Mouse (Mus musculus): ENCODE data around the gene Sept10. TPM values are rescaled to one million over a fixed set of nuclear protein-coding genes. Genes with fewer than 3 reads are reported as not detected.

The Sept10 gene
- polyA plus RNA-seq, 1 experiment, result 22.1 TPM

DNA sequence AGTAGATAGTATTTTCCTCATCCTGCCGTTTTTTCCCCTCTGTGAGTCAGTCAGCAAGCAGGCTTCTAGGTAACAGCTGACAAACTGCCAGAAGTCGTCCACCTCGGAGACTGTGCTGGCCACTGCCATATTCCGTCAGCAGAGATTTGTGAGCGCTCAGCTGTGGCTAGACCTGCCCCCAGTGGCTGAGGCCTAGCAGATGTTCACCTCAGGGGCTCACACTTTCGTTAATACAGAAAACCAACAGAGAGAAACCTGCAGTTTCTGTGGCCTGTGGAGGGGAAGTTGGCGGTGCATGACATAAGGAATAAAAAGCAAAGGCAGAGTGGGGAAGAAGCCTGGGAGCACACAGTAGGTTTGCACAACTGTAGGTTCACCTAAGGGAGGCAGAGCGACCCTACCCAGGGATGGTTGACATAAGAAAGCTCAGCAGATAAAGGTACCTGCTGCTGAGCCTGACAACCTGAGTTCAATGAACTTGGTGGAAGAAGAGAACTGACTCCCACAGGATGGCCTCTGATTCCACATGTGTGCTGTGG lies 32.0 kb upstream of the Sept10 start:
- no peak for TF ChIP-seq POLR2A (IDR thresholded peaks at IDR 0.05; ENCODE audit: borderline replicate concordance, extremely low read depth, insufficient read depth, insufficient read length, poor library complexity, severe bottlenecking)
- TF ChIP-seq CTCF (IDR thresholded peaks at IDR 0.05; ENCODE audit: borderline replicate concordance, extremely low read depth, insufficient read depth, insufficient read length), result no peak
- no peak for DNase-seq (ENCODE audit: low read depth)

DNA sequence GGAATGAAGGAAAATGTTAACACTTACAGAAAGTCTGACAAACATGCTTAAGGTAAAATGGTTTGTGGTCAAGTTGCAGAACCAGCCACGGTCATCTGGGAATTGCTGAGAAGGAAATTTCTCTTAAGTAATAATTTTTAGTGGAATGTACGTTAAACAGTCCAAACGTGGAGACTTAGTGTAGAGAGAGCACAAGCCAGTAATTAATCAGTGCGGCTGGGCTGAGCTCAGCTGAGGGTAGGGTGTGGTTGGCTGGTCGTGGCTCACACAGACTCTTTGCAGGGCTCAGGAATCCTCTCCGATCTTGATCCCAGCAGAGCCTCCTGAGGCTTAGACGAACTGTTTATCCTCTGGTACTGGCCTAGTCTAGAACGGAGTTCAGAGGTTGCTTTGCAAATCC lies 30.7 kb upstream of the Sept10 start:
- DNase-seq (ENCODE audit: low read depth), result no peak

GRCm38 (mm10) chr10:59251980-59252379 lies 30.3 kb upstream of the Sept10 start:
- TF ChIP-seq CTCF (IDR thresholded peaks at IDR 0.05; ENCODE audit: borderline replicate concordance, extremely low read depth, insufficient read depth, insufficient read length) (no peak), POLR2A (IDR thresholded peaks at IDR 0.05; ENCODE audit: borderline replicate concordance, extremely low read depth, insufficient read depth, insufficient read length, poor library complexity, severe bottlenecking) (no peak)
- DNase-seq (ENCODE audit: low read depth), result no peak

More for the DNA sequence above, 30.7 kb upstream of the Sept10 start:
- no peak for TF ChIP-seq POLR2A (IDR thresholded peaks at IDR 0.05; ENCODE audit: borderline replicate concordance, extremely low read depth, insufficient read depth, insufficient read length, poor library complexity, severe bottlenecking)
- no peak for TF ChIP-seq CTCF (IDR thresholded peaks at IDR 0.05; ENCODE audit: borderline replicate concordance, extremely low read depth, insufficient read depth, insufficient read length)

DNA sequence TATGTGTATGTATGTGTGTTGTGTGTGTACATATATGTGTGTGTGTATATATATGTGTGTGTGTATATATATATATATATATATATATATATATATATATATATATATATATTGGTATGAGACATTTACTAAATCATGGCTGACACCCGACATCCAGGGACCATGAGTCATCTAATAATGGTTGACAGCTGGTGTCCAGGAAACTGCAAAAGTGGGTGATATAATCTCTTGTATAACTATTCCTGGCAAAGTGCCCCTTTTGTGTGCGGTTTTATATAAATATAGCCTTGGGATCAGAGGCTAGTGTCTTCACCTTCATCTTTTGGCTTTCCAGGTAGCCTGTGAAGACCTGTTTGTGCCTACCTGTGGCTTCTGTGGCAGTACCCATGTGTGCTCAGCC lies 29.0 kb upstream of the Sept10 start:
- DNase-seq (ENCODE audit: low read depth), result no peak

DNA sequence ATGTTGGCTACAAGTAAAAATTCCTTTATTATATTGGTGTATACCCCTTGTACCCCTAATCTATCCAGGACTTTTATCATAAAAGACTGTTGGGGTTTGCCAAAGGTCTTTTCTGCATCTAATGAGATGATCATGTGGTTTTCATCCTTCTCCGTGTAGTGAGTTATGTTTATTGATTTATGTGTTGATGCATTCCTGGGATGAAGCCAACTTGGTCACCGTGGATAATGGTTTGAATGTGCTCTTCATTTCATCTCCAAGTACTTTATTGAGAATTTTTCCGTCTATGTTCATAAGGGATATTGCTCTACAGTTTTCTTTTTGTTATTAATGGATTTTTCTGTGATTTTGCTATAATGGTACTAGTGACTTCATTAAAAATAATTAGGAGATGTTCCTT lies 27.9 kb upstream of the Sept10 start:
- DNase-seq (ENCODE audit: low read depth), result no peak

More for the DNA sequence above, 29.0 kb upstream of the Sept10 start:
- no peak for TF ChIP-seq POLR2A (IDR thresholded peaks at IDR 0.05; ENCODE audit: borderline replicate concordance, extremely low read depth, insufficient read depth, insufficient read length, poor library complexity, severe bottlenecking)
- TF ChIP-seq CTCF (IDR thresholded peaks at IDR 0.05; ENCODE audit: borderline replicate concordance, extremely low read depth, insufficient read depth, insufficient read length), result no peak

DNA sequence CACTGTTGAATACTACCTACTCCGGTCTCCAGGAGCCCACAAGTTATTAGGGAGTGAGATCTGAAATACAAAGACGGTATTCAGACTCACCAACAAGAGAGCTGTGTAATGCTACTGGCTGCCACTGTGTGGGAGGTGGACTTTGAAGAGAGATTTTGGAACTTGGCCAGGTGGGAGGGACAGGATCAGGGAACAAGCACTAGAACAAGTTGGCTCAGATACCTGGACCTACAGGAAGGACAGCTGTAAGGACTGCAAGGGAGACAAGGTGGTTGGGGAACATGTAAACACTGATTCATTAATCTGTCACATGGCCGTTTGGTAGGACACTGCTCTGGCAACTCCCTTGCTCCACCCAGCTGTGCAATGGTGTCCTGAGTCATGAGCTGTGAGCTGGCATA lies 19.5 kb upstream of the Sept10 start:
- TF ChIP-seq CTCF (IDR thresholded peaks at IDR 0.05; ENCODE audit: borderline replicate concordance, extremely low read depth, insufficient read depth, insufficient read length) (no peak), POLR2A (IDR thresholded peaks at IDR 0.05; ENCODE audit: borderline replicate concordance, extremely low read depth, insufficient read depth, insufficient read length, poor library complexity, severe bottlenecking) (no peak)
- peak; percentile 73 for DNase-seq (ENCODE audit: low read depth)

More for the DNA sequence above, 27.9 kb upstream of the Sept10 start:
- TF ChIP-seq POLR2A (IDR thresholded peaks at IDR 0.05; ENCODE audit: borderline replicate concordance, extremely low read depth, insufficient read depth, insufficient read length, poor library complexity, severe bottlenecking) (no peak), CTCF (IDR thresholded peaks at IDR 0.05; ENCODE audit: borderline replicate concordance, extremely low read depth, insufficient read depth, insufficient read length) (no peak)

- no peak for DNase-seq (ENCODE audit: low read depth)
- TF ChIP-seq POLR2A (IDR thresholded peaks at IDR 0.05; ENCODE audit: borderline replicate concordance, extremely low read depth, insufficient read depth, insufficient read length, poor library complexity, severe bottlenecking), result no peak
- no peak for TF ChIP-seq CTCF (IDR thresholded peaks at IDR 0.05; ENCODE audit: borderline replicate concordance, extremely low read depth, insufficient read depth, insufficient read length)
These were observed 16.1 kb upstream of the Sept10 start for GRCm38 (mm10) chr10:59237757-59238156.

DNA sequence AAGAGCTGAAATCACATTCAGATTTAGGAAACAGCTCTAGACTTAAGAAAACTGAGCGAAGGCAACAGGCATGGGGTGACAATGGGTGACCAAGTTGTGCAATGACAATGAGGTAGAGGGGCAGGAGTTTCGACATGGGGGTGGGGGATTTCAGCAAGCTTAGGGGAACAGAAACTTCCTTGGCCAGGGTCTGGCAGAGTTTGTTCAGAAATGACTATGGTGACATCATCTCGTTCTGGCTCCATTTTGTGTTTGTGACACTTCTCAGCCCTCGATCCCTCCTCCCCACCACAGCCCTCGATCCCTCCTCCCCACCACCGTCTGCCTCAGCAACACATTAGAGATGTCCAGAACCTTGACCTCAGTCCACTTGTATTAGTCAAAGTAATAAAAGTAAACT lies 14.8 kb upstream of the Sept10 start:
- no peak for DNase-seq (ENCODE audit: low read depth)
- TF ChIP-seq CTCF (IDR thresholded peaks at IDR 0.05; ENCODE audit: borderline replicate concordance, extremely low read depth, insufficient read depth, insufficient read length), result no peak
- no peak for TF ChIP-seq POLR2A (IDR thresholded peaks at IDR 0.05; ENCODE audit: borderline replicate concordance, extremely low read depth, insufficient read depth, insufficient read length, poor library complexity, severe bottlenecking)

GRCm38 (mm10) chr10:59235847-59236246 lies 14.2 kb upstream of the Sept10 start:
- TF ChIP-seq POLR2A (IDR thresholded peaks at IDR 0.05; ENCODE audit: borderline replicate concordance, extremely low read depth, insufficient read depth, insufficient read length, poor library complexity, severe bottlenecking), result no peak
- TF ChIP-seq CTCF (IDR thresholded peaks at IDR 0.05; ENCODE audit: borderline replicate concordance, extremely low read depth, insufficient read depth, insufficient read length), result no peak
- no peak for DNase-seq (ENCODE audit: low read depth)

- DNase-seq (ENCODE audit: low read depth), result no peak
- TF ChIP-seq POLR2A (IDR thresholded peaks at IDR 0.05; ENCODE audit: borderline replicate concordance, extremely low read depth, insufficient read depth, insufficient read length, poor library complexity, severe bottlenecking) (no peak), CTCF (IDR thresholded peaks at IDR 0.05; ENCODE audit: borderline replicate concordance, extremely low read depth, insufficient read depth, insufficient read length) (no peak)
These were observed 13.6 kb upstream of the Sept10 start for GRCm38 (mm10) chr10:59235227-59235626.

GRCm38 (mm10) chr10:59229205-59229820 lies 7.7 kb upstream of the Sept10 start:
- no peak for DNase-seq (ENCODE audit: low read depth)
- no peak for TF ChIP-seq POLR2A (IDR thresholded peaks at IDR 0.05; ENCODE audit: borderline replicate concordance, extremely low read depth, insufficient read depth, insufficient read length, poor library complexity, severe bottlenecking)

GRCm38 (mm10) chr10:59225137-59225536 lies 3.5 kb upstream of the Sept10 start:
- DNase-seq (ENCODE audit: low read depth), result no peak
- no peak for TF ChIP-seq POLR2A (IDR thresholded peaks at IDR 0.05; ENCODE audit: borderline replicate concordance, extremely low read depth, insufficient read depth, insufficient read length, poor library complexity, severe bottlenecking)
- TF ChIP-seq CTCF (IDR thresholded peaks at IDR 0.05; ENCODE audit: borderline replicate concordance, extremely low read depth, insufficient read depth, insufficient read length), result no peak

All from brain, embryonic 14.5 days (tissue).